Mouse (Mus musculus) thymus, postnatal 14 days (tissue): Measurements from ENCODE around the gene B4gat1.
A peak's percentile ranks its signal among the peaks of the same experiment; 100 is the strongest.

ENCODE experiments used
- DNase-seq: peaks from one replicate; pipeline ENCODE4 v3.0.0; 2021

B4gat1 gene

DNA sequence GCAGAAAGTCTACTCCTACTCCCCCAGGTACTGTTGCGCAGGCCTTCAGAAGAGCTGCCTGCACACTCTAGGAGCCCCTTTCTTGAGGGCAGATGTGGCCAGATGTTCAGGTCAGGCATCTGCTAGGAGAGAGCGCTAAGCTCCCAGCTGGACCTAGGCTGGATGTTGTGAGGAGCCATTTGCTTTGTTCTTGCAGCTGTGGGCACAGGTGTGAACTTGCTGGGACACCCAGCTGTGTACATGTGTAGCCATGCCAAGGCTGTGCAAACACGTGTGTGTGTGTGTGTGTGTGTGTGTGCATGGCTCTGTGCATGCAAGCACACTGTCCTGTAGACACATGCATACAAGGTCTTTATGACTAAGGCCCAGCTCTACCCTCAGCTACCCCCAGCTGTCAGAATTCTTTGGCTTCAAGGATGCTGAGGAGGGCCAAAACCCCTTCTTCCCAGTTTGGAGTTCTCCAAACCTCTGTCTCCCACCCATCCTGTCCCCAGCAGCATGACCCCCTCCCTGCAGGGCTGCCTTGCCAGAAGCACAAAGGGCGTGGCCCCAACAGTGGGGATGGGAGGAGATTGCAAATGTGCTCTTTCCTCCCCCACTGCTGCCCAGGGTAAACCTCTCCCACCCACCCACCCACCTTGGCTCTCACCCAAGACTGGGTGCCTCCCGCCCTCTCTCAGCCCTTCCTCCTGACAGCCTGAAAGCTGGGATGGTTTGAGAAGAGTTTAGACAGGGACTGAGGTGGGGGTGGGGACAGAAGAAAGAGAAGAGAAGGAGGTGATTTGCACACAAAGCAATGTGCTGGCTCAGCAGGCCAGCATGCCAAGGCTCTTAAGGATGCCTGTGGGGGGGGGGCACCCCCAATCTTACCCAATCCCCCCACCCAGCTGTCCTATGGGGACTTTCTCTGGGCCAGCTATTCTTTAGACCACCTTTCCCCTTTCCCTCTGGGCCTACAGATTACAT, 22.0 kb downstream of the B4gat1 start:
- DNase-seq = no peak

DNA sequence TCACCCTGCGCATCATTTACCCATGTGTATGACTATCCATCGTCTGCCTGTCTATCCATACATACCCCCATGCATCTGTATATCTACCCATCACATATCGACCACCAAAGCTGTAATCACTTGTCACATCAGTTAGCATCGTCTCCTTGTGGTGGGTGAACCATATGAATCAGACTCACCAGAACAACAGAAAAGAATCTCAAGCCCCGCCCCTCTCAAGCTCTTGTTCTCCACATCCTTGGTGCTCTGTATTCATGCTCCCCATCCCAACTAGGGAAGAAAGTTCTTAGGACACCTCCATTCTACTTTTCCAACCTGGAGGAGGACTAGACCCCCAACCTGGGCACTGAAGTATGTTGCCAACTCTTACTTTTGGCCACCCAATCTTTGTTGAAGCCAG, 23.4 kb downstream of the B4gat1 start:
- no peak for DNase-seq

- no peak for DNase-seq
These were observed 23.8 kb downstream of the B4gat1 start for GRCm38 (mm10) chr19:5062446-5062845.

- DNase-seq = no peak
These were observed 26.5 kb downstream of the B4gat1 start for GRCm38 (mm10) chr19:5065104-5065503.

DNA sequence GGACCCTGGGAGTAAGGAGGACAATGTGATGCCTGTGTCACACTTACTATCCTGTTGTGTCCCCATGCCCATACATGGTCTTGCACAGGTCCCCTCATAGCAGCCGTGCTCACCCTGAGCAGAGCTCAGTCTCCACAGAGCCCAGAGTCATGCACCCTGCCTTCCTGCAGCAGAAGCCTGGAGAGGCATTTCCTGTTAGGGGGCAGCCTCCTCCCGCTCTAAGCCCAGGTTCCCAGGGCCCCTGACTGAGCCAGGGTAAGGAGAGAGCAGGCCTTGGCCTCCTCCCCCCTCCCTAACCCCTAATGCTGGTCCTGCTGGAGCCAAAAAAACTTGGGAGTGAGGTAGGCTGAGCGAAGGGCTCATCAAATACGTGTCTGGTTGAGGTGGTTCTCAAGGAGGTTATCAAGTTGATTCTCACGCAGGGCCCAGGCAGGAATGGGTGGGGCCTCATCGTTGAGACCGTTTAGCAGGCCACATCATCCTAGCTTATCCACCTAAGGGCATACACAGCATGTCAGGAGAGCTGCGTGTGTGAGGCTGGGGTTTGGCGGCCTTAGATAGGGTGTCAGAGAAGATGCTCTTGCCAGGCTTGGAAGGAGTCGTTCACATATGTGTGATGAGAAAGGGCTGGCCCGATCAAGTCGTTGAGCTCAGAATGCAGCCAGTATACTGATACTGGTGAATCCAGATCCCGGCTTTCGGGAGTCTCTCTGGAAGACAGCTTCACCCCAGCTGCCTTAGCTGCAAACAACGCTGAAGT, 28.6 kb downstream of the B4gat1 start:
- DNase-seq = no peak

- DNase-seq = no peak
These were observed 29.4 kb downstream of the B4gat1 start, which contains the start of gene Cd248 for GRCm38 (mm10) chr19:5067867-5068569. Gene Cd248, plus strand, starts transcription at chr19:5068078.

GRCm38 (mm10) chr19:5068570-5069234, 30.1 kb downstream of the B4gat1 start:
- no peak for DNase-seq

GRCm38 (mm10) chr19:5069486-5069885, 30.9 kb downstream of the B4gat1 start:
- DNase-seq = no peak

- DNase-seq = no peak
These were observed 31.4 kb downstream of the B4gat1 start for GRCm38 (mm10) chr19:5069978-5070377.

- DNase-seq = no peak
These were observed 32.5 kb downstream of the B4gat1 start for GRCm38 (mm10) chr19:5071077-5071476.

- DNase-seq = no peak
These were observed 33.1 kb downstream of the B4gat1 start for GRCm38 (mm10) chr19:5071545-5072369.

DNA sequence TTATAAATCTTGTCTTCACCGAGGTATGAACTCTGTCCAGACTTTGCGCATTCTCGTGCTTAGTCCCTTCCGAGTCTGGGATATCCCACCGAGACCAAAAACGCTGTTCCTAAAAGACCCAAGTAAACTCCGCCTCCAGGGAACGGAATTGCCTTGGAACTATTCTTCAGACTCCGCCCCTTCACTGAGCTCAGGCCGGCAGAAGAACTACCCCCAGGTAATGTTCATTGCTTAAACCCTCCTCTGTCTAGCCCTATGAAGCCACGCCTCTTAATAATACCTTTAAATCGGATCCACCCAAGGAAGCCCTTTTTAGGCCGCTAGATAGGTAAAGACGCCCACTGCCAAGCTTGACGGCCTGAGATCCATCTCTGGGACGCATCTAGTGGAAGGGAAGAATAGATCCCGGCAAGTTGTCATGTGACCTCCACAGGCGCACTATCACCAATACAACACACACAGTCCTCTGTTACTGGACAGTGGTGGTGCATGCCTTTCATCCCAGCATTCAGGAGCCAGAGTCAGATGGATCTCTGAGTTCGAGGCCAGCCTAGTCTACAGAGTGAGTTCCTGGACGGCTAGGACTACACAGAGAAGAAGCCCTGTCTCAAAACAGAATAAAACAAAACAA, 33.9 kb downstream of the B4gat1 start:
- no peak for DNase-seq

- peak; percentile 32 for DNase-seq
These were observed 34.4 kb downstream of the B4gat1 start for GRCm38 (mm10) chr19:5073028-5073427.

GRCm38 (mm10) chr19:5073518-5073917, 34.9 kb downstream of the B4gat1 start:
- DNase-seq = no peak

DNA sequence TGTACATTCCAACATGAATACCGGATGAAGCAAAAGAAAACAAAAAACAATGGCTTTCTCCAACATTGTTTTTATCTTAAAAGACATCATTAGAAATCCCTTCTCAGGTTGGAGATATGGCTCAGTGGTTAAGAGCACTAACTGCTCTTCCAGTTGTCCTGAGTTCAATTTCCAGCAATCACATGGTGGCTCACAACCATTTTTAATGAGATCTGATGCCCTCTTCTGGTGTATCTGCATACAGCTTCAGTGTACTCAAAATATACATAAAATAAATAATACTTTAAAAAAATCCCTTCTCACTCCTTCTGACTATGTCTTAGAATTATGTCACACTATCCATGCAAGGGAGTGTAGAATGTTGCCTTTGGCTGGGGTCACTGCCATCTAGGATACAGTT, 40.7 kb downstream of the B4gat1 start:
- DNase-seq = no peak

GRCm38 (mm10) chr19:5082005-5082404, 43.4 kb downstream of the B4gat1 start:
- DNase-seq = no peak

DNA sequence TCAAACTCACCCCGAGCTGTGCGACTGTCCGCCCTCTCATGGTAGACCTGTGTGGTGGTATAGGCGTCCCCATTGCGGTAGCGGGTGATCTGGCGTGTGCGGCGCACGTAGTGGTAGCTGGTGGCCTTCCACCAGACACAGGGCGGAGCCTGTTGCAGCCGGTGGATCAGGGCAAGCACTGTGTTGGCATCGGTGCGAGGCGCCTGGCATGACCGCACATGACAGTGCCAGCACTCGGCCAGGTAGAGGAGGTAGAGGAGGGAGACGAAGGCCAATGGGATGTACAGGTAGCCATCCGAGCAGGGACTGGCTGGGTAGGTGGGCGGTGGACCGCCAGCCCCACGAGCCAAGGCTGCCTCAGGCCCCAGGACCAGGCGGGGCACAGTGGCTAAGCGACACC, 44.0 kb downstream of the B4gat1 start:
- no peak for DNase-seq

DNA sequence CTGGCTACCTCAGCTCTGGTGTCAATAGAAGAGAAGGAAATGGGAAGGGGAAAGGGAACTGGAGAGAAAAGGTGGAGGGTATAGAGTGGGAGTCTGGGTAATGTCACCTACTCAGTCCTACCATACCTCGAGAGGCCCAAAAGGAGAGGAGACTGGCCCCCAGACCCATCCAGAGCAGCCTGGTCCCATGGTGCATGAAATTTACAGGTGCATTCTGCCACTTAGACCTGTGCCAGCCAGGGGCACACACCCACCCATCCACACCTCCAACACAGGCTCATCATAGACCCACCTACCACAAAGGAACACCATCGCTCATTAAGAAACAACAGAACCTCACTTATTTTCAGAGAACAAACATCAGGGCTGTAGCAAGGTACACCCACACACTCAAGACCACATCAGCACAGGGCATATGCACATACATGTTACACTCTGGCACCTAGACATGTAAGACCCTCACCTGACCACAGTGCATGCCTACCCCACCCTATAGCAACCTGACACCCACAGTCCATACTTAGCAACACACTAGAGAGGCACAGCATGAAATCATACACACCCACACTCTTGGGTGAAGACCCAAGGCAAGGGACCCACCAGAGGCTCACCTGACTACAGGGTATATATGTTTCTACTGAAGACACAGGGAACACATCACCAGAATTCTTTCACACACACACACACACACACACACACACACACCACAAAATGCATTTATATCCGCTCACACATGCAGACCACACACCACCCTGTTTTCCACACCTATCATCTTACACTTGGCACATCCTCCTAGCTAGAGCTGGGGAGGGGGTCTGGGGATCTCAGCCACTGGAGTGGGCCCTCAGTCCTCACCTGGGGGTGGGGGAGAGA, 45.6 kb downstream of the B4gat1 start:
- DNase-seq = no peak

DNA sequence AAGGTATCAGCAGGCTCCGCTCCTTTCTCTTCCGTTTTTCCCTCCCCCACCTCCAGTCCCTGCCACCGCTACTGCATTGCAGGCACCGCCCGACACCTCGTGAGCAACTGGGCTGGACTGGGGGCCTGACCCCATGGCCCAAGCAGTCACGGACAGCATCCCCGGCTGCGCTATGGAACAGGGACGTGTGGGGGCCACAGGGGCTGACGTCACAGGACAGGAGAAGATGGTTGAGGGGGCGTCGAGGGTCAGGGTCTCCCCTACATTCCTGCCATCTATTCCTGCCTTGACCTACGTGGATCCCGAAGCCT, 46.2 kb downstream of the B4gat1 start:
- DNase-seq = no peak

GRCm38 (mm10) chr19:5085145-5085863, 46.7 kb downstream of the B4gat1 start, which contains the start of gene Tmem151a:
Gene Tmem151a, minus strand, starts transcription at chr19:5085531.
- no peak for DNase-seq
